Mouse (Mus musculus) embryonic facial prominence, embryonic 12.5 days (tissue): ENCODE measurements around the gene Vmn1r72. TPM values are rescaled to one million over a fixed set of nuclear protein-coding genes. Genes with fewer than 3 reads are reported as not detected.
"Not testable (repeated sequence)": the region's sequence is repeated elsewhere in the genome, so short reads cannot be mapped to it uniquely, and the experiment has no call there.

Source experiments
- ATAC-seq: fragments of 200-750 bp; cut with Nextera tagmentation; 2 replicates; pipeline ENCODE4 v1.8.0; 2017; ENCODE audit not compliant: insufficient number of reproducible peaks, insufficient read depth, low FRiP score, low TSS enrichment
- H3K27ac ChIP-seq: fragments of 300-500 bp; sonication (generic); 2 replicates; pipeline ENCODE4 v1.5.1; 2016; ENCODE audit warnings: mild to moderate bottlenecking
- H3K27me3 ChIP-seq: fragments of 300-500 bp; sonication (generic); 2 replicates; pipeline ENCODE4 v1.6.1; 2016; ENCODE audit warnings: mild to moderate bottlenecking, moderate library complexity
- H3K36me3 ChIP-seq: fragments of 300-500 bp; sonication (generic); 2 replicates; pipeline ENCODE4 v1.6.1; 2016; ENCODE audit warnings: mild to moderate bottlenecking
- H3K4me1 ChIP-seq: fragments of 300-500 bp; sonication (generic); 2 replicates; pipeline ENCODE4 v1.6.1; 2016
- H3K4me2 ChIP-seq: fragments of 300-500 bp; sonication (generic); replicated peaks from 2 replicates; pipeline ENCODE4 v1.6.1; 2016; ENCODE audit warnings: mild to moderate bottlenecking, moderate library complexity
- H3K4me3 ChIP-seq: fragments of 300-500 bp; sonication (generic); 2 replicates; pipeline ENCODE4 v1.5.1; 2016; ENCODE audit warnings: mild to moderate bottlenecking
- H3K9ac ChIP-seq: fragments of 300-500 bp; sonication (generic); 2 replicates; pipeline ENCODE4 v1.6.1; 2016; ENCODE audit warnings: mild to moderate bottlenecking, moderate library complexity
- H3K9me3 ChIP-seq: fragments of 300-500 bp; sonication (generic); 2 replicates; pipeline ENCODE4 v1.6.1; 2016; ENCODE audit warnings: mild to moderate bottlenecking, moderate library complexity
- WGBS: fragments of 180-500 bp; shearing (Covaris S2); methylation state at CpG from one replicate; pipeline ENCODE4 v1.1.7; 2016; 5-methylcytosine and 5-hydroxymethylcytosine counted together
- polyA plus RNA-seq: library from polyadenylated mRNA; unstranded; fragments of >200 nt; fragmentation: Nextera tagmentation; extraction: Ambion mirVana; gene quantifications from 2 replicates; pipeline ENCODE4 v1.2.1, GENCODE M21; 2016

Gene Vmn1r72
- polyA plus RNA-seq, result not detected in 2 replicates

DNA sequence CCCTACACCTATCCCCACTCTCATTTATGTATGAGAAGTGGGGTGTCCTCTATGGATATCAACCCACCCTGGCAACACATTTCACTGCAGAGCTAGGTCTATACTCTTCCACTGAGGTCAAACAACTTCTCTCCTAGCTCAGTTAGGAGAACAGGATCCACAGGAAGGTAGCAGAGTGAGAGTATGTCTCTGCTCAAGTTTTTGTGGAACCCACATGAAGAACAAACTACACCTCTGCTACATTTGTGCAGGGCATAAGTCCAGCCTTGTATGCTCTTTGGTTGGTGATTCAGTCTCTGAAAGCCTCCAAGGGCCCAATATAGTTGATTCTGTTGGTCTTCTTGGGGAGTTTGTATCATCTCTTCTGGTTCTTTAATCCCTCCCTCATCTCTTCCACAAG is at the start of gene Vmn1r72:
Vmn1r72 (minus strand) TSS at position 101 of the 400 bp plus-strand sequence.
- ATAC-seq, H3K4me2 ChIP-seq, H3K4me3 ChIP-seq, H3K27ac ChIP-seq, H3K36me3 ChIP-seq, H3K9ac ChIP-seq, H3K27me3 ChIP-seq, H3K4me1 ChIP-seq: not testable (repeated sequence)
- H3K9me3 ChIP-seq, result peaks cover 18% of the 10 kb centered on the region

DNA sequence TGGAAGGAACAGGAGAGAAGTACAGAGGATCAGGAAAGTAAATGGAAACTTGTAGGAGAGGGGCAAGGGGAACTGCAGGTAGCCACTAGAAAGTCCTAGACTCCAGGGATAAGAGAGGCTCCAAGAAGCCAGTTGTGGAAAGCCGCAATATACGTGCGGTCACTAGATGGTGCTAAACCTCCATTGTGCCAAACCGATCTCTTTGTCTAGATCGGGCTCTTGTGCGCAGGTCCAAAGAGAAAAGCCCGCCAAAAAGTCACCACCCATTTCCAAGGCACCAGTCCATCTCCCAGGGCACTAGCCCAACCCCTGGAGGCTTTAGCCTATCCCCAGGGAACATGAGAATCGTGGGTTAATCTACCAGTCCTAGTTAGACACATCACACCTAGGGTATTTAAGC is 62.9 kb downstream of the Vmn1r72 start:
- not testable (repeated sequence) for H3K27ac ChIP-seq, H3K27me3 ChIP-seq, H3K9me3 ChIP-seq, H3K4me3 ChIP-seq, H3K36me3 ChIP-seq, H3K9ac ChIP-seq, H3K4me1 ChIP-seq, H3K4me2 ChIP-seq, ATAC-seq
- 13% methylated on average over 8 of the region's 8 CpGs for WGBS

Other genes starting within 250 kb of the Vmn1r72 start
- gene Zscan4-ps2, start 165.8 kb downstream of the Vmn1r72 start, polyA plus RNA-seq, result not detected in 2 replicates
- gene Zscan4-ps3, start 70.8 kb downstream of the Vmn1r72 start, polyA plus RNA-seq, result not detected in 2 replicates
- not detected in 2 replicates for gene Vmn1r73, start 50.1 kb upstream of the Vmn1r72 start, polyA plus RNA-seq
- gene Vmn1r74, start 153.8 kb upstream of the Vmn1r72 start, polyA plus RNA-seq, result not detected in 2 replicates
- not detected in 2 replicates for gene Vmn1r75, start 194.5 kb upstream of the Vmn1r72 start, polyA plus RNA-seq